Mouse (Mus musculus) forebrain, postnatal 0 days (tissue): ENCODE measurements around the gene Scyl2. TPM values are rescaled to one million over a fixed set of nuclear protein-coding genes. Genes with fewer than 3 reads are reported as not detected.

ENCODE experiments used
- ATAC-seq: fragments of 200-750 bp; cut with Nextera tagmentation; 2 replicates; pipeline ENCODE4 v1.8.0; 2017; ENCODE audit warnings: mild to moderate bottlenecking, moderate library complexity
- DNase-seq: peaks from one replicate; pipeline ENCODE4 v3.0.0-alpha.2; 2015
- H3K27ac ChIP-seq: fragments of 300-500 bp; sonication (generic); 2 replicates; pipeline ENCODE4 v1.5.1; 2014; ENCODE audit warnings: low read depth, mild to moderate bottlenecking, antibody characterized with exemption, low read length, moderate library complexity, mixed read lengths
- H3K27me3 ChIP-seq: fragments of 300-500 bp; sonication (generic); 2 replicates; pipeline ENCODE4 v1.6.1; 2014; ENCODE audit warnings: mild to moderate bottlenecking, low read length, mixed read lengths; ENCODE audit not compliant: insufficient read depth
- H3K36me3 ChIP-seq: fragments of 300-500 bp; sonication (generic); 2 replicates; pipeline ENCODE4 v1.6.1; 2014; ENCODE audit warnings: mild to moderate bottlenecking, moderate library complexity; ENCODE audit not compliant: insufficient read depth
- H3K4me1 ChIP-seq: fragments of 300-500 bp; sonication (generic); 2 replicates; pipeline ENCODE4 v1.6.1; 2014; ENCODE audit warnings: antibody characterized with exemption; ENCODE audit not compliant: insufficient read depth
- H3K4me2 ChIP-seq: fragments of 300-500 bp; sonication (generic); 2 replicates; pipeline ENCODE4 v1.6.1; 2014; ENCODE audit warnings: low read depth, mild to moderate bottlenecking, moderate library complexity
- H3K4me3 ChIP-seq: fragments of 300-500 bp; sonication (generic); 2 replicates; pipeline ENCODE4 v1.5.1; 2014; ENCODE audit warnings: low read depth, low read length, mixed read lengths
- H3K9ac ChIP-seq: fragments of 300-500 bp; sonication (generic); 2 replicates; pipeline ENCODE4 v1.6.1; 2014; ENCODE audit warnings: mild to moderate bottlenecking
- H3K9me3 ChIP-seq: fragments of 300-500 bp; sonication (generic); 2 replicates; pipeline ENCODE4 v1.6.1; 2016; ENCODE audit warnings: low read length
- CTCF ChIP-seq: sonication (generic); IDR thresholded peaks from 2 replicates; pipeline ENCODE4 v1.5.1; 2016; ENCODE audit warnings: antibody characterized with exemption, control low read depth, low read depth
- WGBS: fragments of 180-500 bp; shearing (Covaris S2); extraction: QIAGEN DNeasy Blood & Tissue Kit; methylation state at CpG from one replicate; pipeline ENCODE4 v1.1.7; 2014; 5-methylcytosine and 5-hydroxymethylcytosine counted together
- polyA plus RNA-seq: library from polyadenylated mRNA; unstranded; fragments of >200 nt; fragmentation: Nextera tagmentation; extraction: Ambion mirVana; gene quantifications from 2 replicates; pipeline ENCODE4 v1.2.1, GENCODE M21; 2015
- total RNA-seq: library from RNA; depleted of rRNA; stranded (reverse); fragments of >200 nt; gene quantifications from 2 replicates; pipeline ENCODE4 v1.2.3, GENCODE M21; 2014; rRNA removed

The Scyl2 gene
- total and polyA plus RNA-seq, 2 experiments from 2014 or later: 5.9 to 43.9 TPM

DNA sequence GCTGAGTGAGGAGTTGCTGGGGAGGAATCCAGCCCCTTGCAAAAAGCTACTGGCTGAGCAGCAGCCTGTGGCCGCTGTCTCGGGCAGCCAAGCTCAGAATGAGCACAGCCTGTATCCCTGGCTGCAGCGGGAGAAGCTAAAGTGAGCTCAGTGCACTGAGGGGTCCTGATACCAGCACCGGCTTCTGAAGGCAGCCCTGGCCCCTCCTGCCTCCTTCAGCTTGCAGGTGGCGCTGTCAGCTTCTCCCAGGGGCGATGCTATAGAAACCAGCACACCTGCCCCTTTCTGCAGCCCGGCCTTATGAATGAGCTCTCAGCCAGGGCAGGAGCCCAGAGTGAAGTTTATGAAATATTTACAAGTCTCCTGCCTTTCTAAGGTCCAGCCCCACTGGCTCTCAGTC, 65.0 kb downstream of the Scyl2 start, which contains the start of gene Slc17a8:
Gene Slc17a8, minus strand, starts transcription at position 125 of the 400 bp plus-strand sequence.
- no peak within 1 kb of the TSS for H3K27ac ChIP-seq
- DNase-seq (no peak), ATAC-seq (peak; percentile 34; the same call in 1 of the 2 replicates)
- H3K4me3 ChIP-seq: no peak within 1 kb of the TSS
- H3K27me3 ChIP-seq: no peaks in the 10 kb centered on the region
- no peak for TF ChIP-seq CTCF
- 0 out of 2 replicates have a peak within 1 kb of the TSS, but pooled peaks have one; percentile 0 for H3K4me2 ChIP-seq
- H3K4me1 ChIP-seq: no peaks in the 10 kb centered on the region
- no peaks in the 10 kb centered on the region for H3K36me3 ChIP-seq
- 24% methylated on average over 7 of the region's 7 CpGs for WGBS
- no peak within 1 kb of the TSS for H3K9ac ChIP-seq
- H3K9me3 ChIP-seq: no peaks in the 10 kb centered on the region

GRCm38 (mm10) chr10:89599311-89599710, 86.8 kb downstream of the Scyl2 start:
- 79% methylated on average over 5 of the region's 5 CpGs for WGBS
- no peak for TF ChIP-seq CTCF

GRCm38 (mm10) chr10:89597275-89597674, 88.8 kb downstream of the Scyl2 start:
- H3K4me1 ChIP-seq: no peaks in the 10 kb centered on the region
- H3K4me2 ChIP-seq: no peak overlapping the region
- ATAC-seq (no peak), DNase-seq (no peak)
- H3K4me3 ChIP-seq: no peak overlapping the region
- no peaks in the 10 kb centered on the region for H3K36me3 ChIP-seq
- no peaks in the 10 kb centered on the region for H3K27me3 ChIP-seq
- WGBS: 91% methylated on average over 4 of the region's 4 CpGs
- TF ChIP-seq CTCF: no peak
- H3K27ac ChIP-seq: no peak overlapping the region
- H3K9me3 ChIP-seq: no peaks in the 10 kb centered on the region
- H3K9ac ChIP-seq: no peak overlapping the region

More at GRCm38 (mm10) chr10:89599311-89599710, 86.8 kb downstream of the Scyl2 start:
- DNase-seq (no peak), ATAC-seq (no peak)
- Histone ChIP-seq H3K36me3 (no peaks in the 10 kb centered on the region), H3K4me2 (no peak overlapping the region), H3K27me3 (no peaks in the 10 kb centered on the region), H3K9ac (no peak overlapping the region), H3K4me1 (no peaks in the 10 kb centered on the region), H3K27ac (no peak overlapping the region), H3K9me3 (no peaks in the 10 kb centered on the region), H3K4me3 (no peak overlapping the region)

DNA sequence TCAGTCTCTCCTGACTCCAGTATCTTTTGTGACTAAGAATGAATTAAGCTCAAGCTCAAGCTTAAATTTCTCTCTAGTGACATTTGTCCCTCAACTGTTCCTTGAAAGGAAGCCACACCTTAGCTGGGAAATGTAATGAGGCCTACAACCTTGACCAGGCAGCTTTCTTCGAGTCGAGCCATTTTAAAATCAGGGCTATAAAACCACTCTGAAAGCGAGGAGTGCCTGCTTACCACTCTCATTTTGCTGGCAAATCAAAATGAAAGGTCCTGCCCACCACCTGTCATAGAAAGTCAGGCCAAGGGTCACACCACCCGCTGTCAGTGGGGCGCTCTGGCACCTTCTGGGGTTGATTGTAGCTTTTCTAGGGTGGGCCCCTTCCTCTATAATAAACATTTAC, 90.2 kb downstream of the Scyl2 start:
- Histone ChIP-seq H3K4me2 (no peak overlapping the region), H3K36me3 (no peaks in the 10 kb centered on the region), H3K9ac (no peak overlapping the region), H3K9me3 (no peaks in the 10 kb centered on the region), H3K4me1 (no peaks in the 10 kb centered on the region), H3K27ac (no peak overlapping the region), H3K27me3 (no peaks in the 10 kb centered on the region), H3K4me3 (no peak overlapping the region)
- TF ChIP-seq CTCF: no peak
- 91% methylated on average over 5 of the region's 5 CpGs for WGBS
- ATAC-seq (no peak), DNase-seq (no peak)

DNA sequence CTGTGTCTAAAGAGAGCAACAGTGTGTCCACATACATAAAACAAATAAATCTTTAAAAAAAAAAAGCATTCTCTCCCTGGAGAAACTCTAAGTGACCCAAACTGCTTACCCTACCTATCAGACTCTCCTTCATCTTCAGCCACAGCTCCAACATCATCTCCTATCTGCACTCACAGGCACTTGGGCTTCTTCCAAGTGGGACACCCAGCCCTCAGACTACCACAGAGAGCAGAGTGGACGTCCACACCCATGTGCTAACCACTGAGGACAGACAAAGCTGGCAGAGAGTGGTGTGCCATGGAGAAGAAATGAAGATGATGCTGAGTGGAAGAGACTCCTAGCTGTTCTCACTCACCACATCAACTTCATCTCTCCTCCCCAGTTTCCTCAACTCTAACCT, 90.6 kb downstream of the Scyl2 start:
- Histone ChIP-seq H3K9me3 (no peaks in the 10 kb centered on the region), H3K4me2 (no peak overlapping the region), H3K36me3 (no peaks in the 10 kb centered on the region), H3K4me3 (no peak overlapping the region), H3K27me3 (no peaks in the 10 kb centered on the region), H3K27ac (no peak overlapping the region), H3K9ac (no peak overlapping the region), H3K4me1 (no peaks in the 10 kb centered on the region)
- DNase-seq: no peak
- WGBS: 81% methylated on average over 1 of the region's 1 CpGs
- ATAC-seq: no peak
- TF ChIP-seq CTCF: no peak

DNA sequence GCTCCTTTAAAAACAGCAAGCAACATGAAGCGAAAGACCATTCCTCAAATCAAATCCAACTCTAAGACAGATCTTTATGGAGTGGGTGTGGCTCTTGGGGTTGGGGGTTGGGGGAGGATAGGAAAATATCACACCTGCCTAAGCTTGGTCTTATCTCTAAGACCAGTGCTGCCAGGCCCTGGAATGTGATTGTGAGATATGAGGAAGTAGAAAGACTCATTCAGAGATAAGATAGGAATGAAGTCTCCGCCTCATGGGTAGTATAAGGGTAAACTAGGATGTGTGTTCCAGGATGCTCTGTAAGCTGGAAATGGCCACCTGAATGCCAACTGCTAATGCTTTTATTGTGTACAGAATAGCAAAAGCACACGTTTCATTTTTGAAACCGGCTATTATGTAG, 91.8 kb downstream of the Scyl2 start:
- Histone ChIP-seq H3K4me1 (no peaks in the 10 kb centered on the region), H3K9ac (no peak overlapping the region), H3K9me3 (no peaks in the 10 kb centered on the region), H3K4me3 (no peak overlapping the region), H3K27me3 (no peaks in the 10 kb centered on the region), H3K27ac (no peak overlapping the region), H3K36me3 (no peaks in the 10 kb centered on the region), H3K4me2 (no peak overlapping the region)
- ATAC-seq (no peak), DNase-seq (no peak)
- 89% methylated on average over 4 of the region's 4 CpGs for WGBS
- TF ChIP-seq CTCF: no peak

DNA sequence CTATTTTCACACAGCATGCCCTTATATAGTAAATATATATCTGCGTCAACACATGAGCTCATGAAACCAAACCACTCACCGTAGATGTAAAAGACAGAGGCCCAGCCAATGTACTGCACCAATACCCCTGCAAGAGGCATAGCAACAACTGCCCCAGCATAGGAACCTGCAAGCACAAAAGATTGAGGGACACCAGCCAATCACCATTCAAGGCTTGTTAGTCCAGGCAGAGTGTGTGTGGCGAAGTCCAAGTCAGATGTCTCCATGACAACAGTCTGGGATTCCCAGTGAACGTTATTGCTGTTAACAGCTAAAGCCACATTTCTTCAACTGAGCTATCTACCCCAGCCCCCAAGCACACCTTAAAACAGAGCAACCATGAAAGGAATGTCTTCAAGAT, 93.3 kb downstream of the Scyl2 start:
- no peak overlapping the region for H3K9ac ChIP-seq
- H3K4me1 ChIP-seq: no peaks in the 10 kb centered on the region
- H3K4me2 ChIP-seq: no peak overlapping the region
- whole genome bisulfite sequencing: 33% methylated on average over 4 of the region's 4 CpGs
- peak; percentile 66 for ATAC-seq
- peak; percentile 28 for DNase-seq
- no peak overlapping the region for H3K4me3 ChIP-seq
- no peak for TF ChIP-seq CTCF
- no peak overlapping the region for H3K27ac ChIP-seq
- H3K9me3 ChIP-seq: no peaks in the 10 kb centered on the region
- no peaks in the 10 kb centered on the region for H3K36me3 ChIP-seq
- H3K27me3 ChIP-seq: no peaks in the 10 kb centered on the region

DNA sequence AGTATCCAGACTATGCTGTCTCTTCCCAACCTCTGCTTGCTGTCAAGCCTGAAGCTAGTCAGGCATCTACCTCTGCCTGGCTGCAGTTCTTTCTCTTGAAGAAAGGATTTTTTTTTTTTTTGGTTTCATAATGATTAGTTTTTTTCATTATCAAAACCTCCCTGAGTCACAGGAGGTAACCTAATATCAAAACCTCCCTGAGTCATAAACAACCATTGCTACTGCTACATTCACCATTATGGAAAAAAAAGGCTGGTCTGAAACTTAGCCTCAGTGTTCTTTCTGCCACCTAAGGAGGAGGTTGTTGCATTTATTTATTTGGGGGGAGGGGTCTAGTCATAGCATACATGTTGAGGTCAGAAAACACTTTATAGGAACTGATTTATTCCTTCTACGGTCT, 96.2 kb downstream of the Scyl2 start:
- WGBS: 100% methylated on average over 1 of the region's 1 CpGs
- Histone ChIP-seq H3K27me3 (no peaks in the 10 kb centered on the region), H3K4me3 (no peak overlapping the region), H3K4me1 (no peaks in the 10 kb centered on the region), H3K9ac (no peak overlapping the region), H3K4me2 (no peak overlapping the region), H3K9me3 (no peaks in the 10 kb centered on the region), H3K36me3 (no peaks in the 10 kb centered on the region), H3K27ac (no peak overlapping the region)
- no peak for ATAC-seq
- no peak for TF ChIP-seq CTCF
- no peak for DNase-seq

Other genes with a start within 250 kb of the Scyl2 start
- gene Gas2l3, start 242.3 kb downstream of the Scyl2 start, total RNA-seq: 3.8 and 6.2 TPM in 2 replicates
- gene Gas2l3, start 242.3 kb downstream of the Scyl2 start, polyA plus RNA-seq: 2.2 and 3.0 TPM in 2 replicates
- 0.08 TPM in 1 of 2 replicates, not detected in the other for gene Nr1h4, start 152.7 kb downstream of the Scyl2 start, total RNA-seq
- gene Nr1h4, start 152.7 kb downstream of the Scyl2 start, polyA plus RNA-seq: 0.11 TPM in 1 of 2 replicates, not detected in the other
- 1.4 and 2.3 TPM in 2 replicates for gene Slc17a8, start 65.0 kb downstream of the Scyl2 start, total RNA-seq
- 0.24 and 0.50 TPM in 2 replicates for gene Slc17a8, start 65.0 kb downstream of the Scyl2 start, polyA plus RNA-seq
- gene Actr6, start 46.0 kb upstream of the Scyl2 start, total RNA-seq: 46.9 and 48.8 TPM in 2 replicates
- gene Actr6, start 46.0 kb upstream of the Scyl2 start, polyA plus RNA-seq: 67.9 and 78.1 TPM in 2 replicates
- 33.0 and 39.4 TPM in 2 replicates for gene Uhrf1bp1l, start 58.7 kb upstream of the Scyl2 start, total RNA-seq
- gene Uhrf1bp1l, start 58.7 kb upstream of the Scyl2 start, polyA plus RNA-seq: 20.8 and 30.2 TPM in 2 replicates
- 133 and 145 TPM in 2 replicates for gene Anks1b, start 187.2 kb upstream of the Scyl2 start, total RNA-seq
- gene Anks1b, start 187.2 kb upstream of the Scyl2 start, polyA plus RNA-seq: 81.5 and 120 TPM in 2 replicates